Mouse (Mus musculus) cerebellum, adult 8-10 months (tissue): ENCODE measurements around the gene Krtap19-5.

Experiments
- DNase-seq: peaks from one replicate; pipeline ENCODE4 v3.0.0; 2022

Gene Krtap19-5

GRCm38 (mm10) chr16:88896357-88896756, at the start of gene Krtap19-5:
Gene Krtap19-5 (minus strand): TSS chr16:88896457.
- no peak for DNase-seq

GRCm38 (mm10) chr16:88941106-88941505, 44.8 kb upstream of the Krtap19-5 start:
- no peak for DNase-seq

- no peak for DNase-seq
These were observed 42.0 kb upstream of the Krtap19-5 start for GRCm38 (mm10) chr16:88938252-88938651.

- no peak for DNase-seq
These were observed 35.9 kb upstream of the Krtap19-5 start, which contains the start of gene Krtap19-9b for GRCm38 (mm10) chr16:88932165-88932564. Gene Krtap19-9b (minus strand): TSS chr16:88932265.

GRCm38 (mm10) chr16:88886870-88887269, 9.4 kb downstream of the Krtap19-5 start:
- DNase-seq = no peak

GRCm38 (mm10) chr16:88884989-88885388, 11.3 kb downstream of the Krtap19-5 start, which contains the start of gene Krtap19-4:
Gene Krtap19-4 (minus strand): TSS chr16:88885089.
- DNase-seq = no peak

GRCm38 (mm10) chr16:88877938-88878337, 18.3 kb downstream of the Krtap19-5 start, which contains the start of gene Krtap19-3:
Gene Krtap19-3 (minus strand): TSS chr16:88878038.
- no peak for DNase-seq

GRCm38 (mm10) chr16:88874169-88874568, 22.1 kb downstream of the Krtap19-5 start, which contains the start of gene Krtap19-2:
Gene Krtap19-2 (minus strand): TSS chr16:88874269.
- no peak for DNase-seq

GRCm38 (mm10) chr16:88869311-88869710, 26.9 kb downstream of the Krtap19-5 start, which contains the start of gene Krtap19-1:
Gene Krtap19-1 (minus strand): TSS chr16:88869411.
- no peak for DNase-seq

GRCm38 (mm10) chr16:88864887-88865407, 31.3 kb downstream of the Krtap19-5 start:
- no peak for DNase-seq

- peak; percentile 7 for DNase-seq
These were observed 44.8 kb downstream of the Krtap19-5 start for GRCm38 (mm10) chr16:88851450-88851849.

GRCm38 (mm10) chr16:88848558-88848957, 47.7 kb downstream of the Krtap19-5 start:
- no peak for DNase-seq

- no peak for DNase-seq
These were observed 48.9 kb downstream of the Krtap19-5 start for GRCm38 (mm10) chr16:88847363-88847762.
